Mouse (Mus musculus) CH12.LX (cell line): ENCODE measurements around the gene Gh.
A peak's percentile ranks its signal among the peaks of the same experiment; 100 is the strongest.

Experiments used
- CHD2 ChIP-seq: IDR thresholded peaks from 2 replicates; pipeline ENCODE4 v1.6.1; 2011; ENCODE audit warnings: low read length, improper control_type of control experiment
- CTCF ChIP-seq, 2 experiments: IDR thresholded peaks in 1 of 2; conservative IDR thresholded peaks in 1 of 2; 2 replicates each; pipeline ENCODE4 v1.5.1; 2011 to 2012; ENCODE audit warnings: low read depth in 2 of 2, low read length in 2 of 2, improper control_type of control experiment in 1 of 2, inconsistent platforms in 1 of 2, mild to moderate bottlenecking in 1 of 2, moderate library complexity in 1 of 2
- E2F4 ChIP-seq: IDR thresholded peaks from 2 replicates; pipeline ENCODE4 v1.6.1; 2011; ENCODE audit warnings: low read depth, low read length, improper control_type of control experiment; ENCODE audit not compliant: insufficient replicate concordance
- EP300 ChIP-seq: IDR thresholded peaks from 2 replicates; pipeline ENCODE4 v1.6.1; 2011; ENCODE audit warnings: low read length, improper control_type of control experiment
- ETS1 ChIP-seq: conservative IDR thresholded peaks from 2 replicates; pipeline ENCODE4 v1.6.1; 2012; ENCODE audit warnings: low read depth, mild to moderate bottlenecking, inconsistent platforms, low read length, improper control_type of control experiment, moderate library complexity
- HCFC1 ChIP-seq: IDR thresholded peaks from 2 replicates; pipeline ENCODE4 v1.6.1; 2012; ENCODE audit warnings: low read depth, mild to moderate bottlenecking, inconsistent platforms, low read length, improper control_type of control experiment
- IRF4 ChIP-seq: IDR thresholded peaks from 2 replicates; pipeline ENCODE4 v1.6.1; 2014; ENCODE audit warnings: low read depth, mild to moderate bottlenecking, inconsistent platforms, low read length, improper control_type of control experiment
- KAT2A ChIP-seq: IDR thresholded peaks from 2 replicates; pipeline ENCODE4 v1.6.1; 2012; ENCODE audit warnings: low read length, improper control_type of control experiment, inconsistent platforms; ENCODE audit not compliant: insufficient replicate concordance
- MAX ChIP-seq: IDR thresholded peaks from 2 replicates; pipeline ENCODE4 v1.6.1; 2011; ENCODE audit warnings: low read length, improper control_type of control experiment
- PAX5 ChIP-seq: IDR thresholded peaks from 2 replicates; pipeline ENCODE4 v1.6.1; 2012; ENCODE audit warnings: low read length, inconsistent platforms, mixed read lengths
- POLR2A ChIP-seq: IDR thresholded peaks from 2 replicates; pipeline ENCODE4 v1.6.1; 2011; ENCODE audit warnings: low read depth, mild to moderate bottlenecking, improper control_type of control experiment, low read length
- POLR2AphosphoS2 ChIP-seq: IDR thresholded peaks from 2 replicates; pipeline ENCODE4 v1.6.1; 2011; ENCODE audit warnings: low read depth, low read length, improper control_type of control experiment
- UBTF ChIP-seq: IDR thresholded peaks from 2 replicates; pipeline ENCODE4 v1.6.1; 2012; ENCODE audit warnings: low read depth, mild to moderate bottlenecking, inconsistent platforms, low read length, improper control_type of control experiment, moderate library complexity
- ZMIZ1 ChIP-seq: IDR thresholded peaks from 2 replicates; pipeline ENCODE4 v1.6.1; 2012; ENCODE audit warnings: low read depth, mild to moderate bottlenecking, inconsistent platforms, low read length, improper control_type of control experiment

DNA sequence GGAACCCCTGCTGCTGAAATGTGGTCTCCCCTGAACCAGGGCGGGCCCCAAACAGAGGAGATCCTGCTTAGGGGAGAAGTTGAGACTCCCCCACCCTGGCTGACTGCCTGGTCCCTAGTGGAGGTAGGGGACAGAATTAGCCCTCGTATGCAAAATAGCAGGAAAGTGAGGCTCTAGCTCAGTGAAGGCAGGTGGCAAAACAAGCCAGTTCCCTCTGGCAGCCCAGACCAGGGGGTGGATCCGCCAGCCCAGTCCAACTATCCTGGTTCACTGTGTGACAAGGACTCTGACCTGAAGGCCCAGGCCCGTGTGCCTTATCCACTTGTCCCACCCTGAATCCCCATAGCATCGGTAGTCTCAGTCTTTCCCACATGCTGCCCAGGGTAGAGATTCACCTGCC, 8.5 kb upstream of the Gh start:
- peak; percentile 78 for TF ChIP-seq POLR2A
- TF ChIP-seq CTCF (conservative IDR thresholded peaks at IDR 0.05 in 1 of 2, IDR thresholded peaks at IDR 0.05 in 1 of 2; ENCODE audit: low read depth in 2 of 2, low read length in 2 of 2) = no peak
- no peak for TF ChIP-seq PAX5
- 0 out of 2 replicates have a peak, but pooled peaks have one; percentile 20 for TF ChIP-seq UBTF
- TF ChIP-seq EP300 = peak; percentile 86
- TF ChIP-seq MAX = peak; percentile 57; the same call in 1 of the 2 replicates
- TF ChIP-seq KAT2A = no peak
- TF ChIP-seq ZMIZ1 = peak; percentile 85
- peak; percentile 75; the same call in 1 of the 2 replicates for TF ChIP-seq IRF4
- TF ChIP-seq POLR2AphosphoS2 = peak; percentile 87
- TF ChIP-seq HCFC1 = no peak; the same call in 1 of the 2 replicates
- TF ChIP-seq ETS1 = peak; percentile 84
- no peak for TF ChIP-seq E2F4
- peak; percentile 80 for TF ChIP-seq CHD2
